Mouse (Mus musculus): Measurements from ENCODE around the gene Mrpl12. TPM values are rescaled to one million over a fixed set of nuclear protein-coding genes. Genes with fewer than 3 reads are reported as not detected.

The Mrpl12 gene
- total and polyA plus RNA-seq, 3 experiments: 60.3 to 363 (median 267) TPM

- peaks cover 40% of the 10 kb centered on the region for H3K27me3 ChIP-seq (replicated peaks)
- in situ Hi-C loops (cut with MboI; ENCODE audit: low pct_ligation_motif_present, low pct_unique_long_range_greater_than_20kb, low sequenced_read_pairs): no loop called here
- dilution Hi-C loops (cut with MboI; ENCODE audit: extremely low pct_ligation_motif_present, extremely low pct_unique_long_range_greater_than_20kb, low sequenced_read_pairs): no loop called here
Observed at GRCm38 (mm10) chr11:120534093-120534492, 49.7 kb downstream of the Mrpl12 start.

GRCm38 (mm10) chr11:120535145-120535544 lies 50.7 kb downstream of the Mrpl12 start:
- no peak overlapping the region for H3K4me2 ChIP-seq (ENCODE audit: insufficient read depth, low read depth, poor library complexity, severe bottlenecking)
- H3K9me3 ChIP-seq (replicated peaks; ENCODE audit: low read length): peaks cover 8% of the 10 kb centered on the region
- H3K79me2 ChIP-seq (replicated peaks; ENCODE audit: control insufficient read depth, extremely low read depth, insufficient read depth, poor library complexity, severe bottlenecking): no peaks in the 10 kb centered on the region
- no peak for DNase-seq (ENCODE audit: extremely low read depth)
- H3K36me3 ChIP-seq (replicated peaks in 1 of 2; ENCODE audit: control insufficient read depth in 1 of 2, insufficient read depth in 1 of 2, low read length in 1 of 2): no peaks in the 10 kb centered on the region
- no peak overlapping the region for H3K27ac ChIP-seq (ENCODE audit: insufficient read depth, low read depth)
- TF ChIP-seq CHD2 (IDR thresholded peaks at IDR 0.05; ENCODE audit: low read length) (no peak), JUND (conservative IDR thresholded peaks at IDR 0.05; ENCODE audit: low read depth, low read length) (no peak)
- no peak overlapping the region for H3K4me3 ChIP-seq (replicated peaks in 1 of 3; ENCODE audit: low read depth in 2 of 3, low read length in 2 of 3, poor library complexity in 1 of 3)
- in situ Hi-C loops (cut with MboI; ENCODE audit: low pct_ligation_motif_present, low pct_unique_long_range_greater_than_20kb, low sequenced_read_pairs) (no loop called here), dilution Hi-C loops (cut with MboI; ENCODE audit: extremely low pct_ligation_motif_present, extremely low pct_unique_long_range_greater_than_20kb, low sequenced_read_pairs) (no loop called here)
- no peak overlapping the region for H3K9ac ChIP-seq (ENCODE audit: insufficient read depth, low read depth)
- H3K27me3 ChIP-seq (replicated peaks): peaks cover 38% of the 10 kb centered on the region
- peaks cover 27 to 30% of the 10 kb centered on the region in 2 experiments for H3K4me1 ChIP-seq (ENCODE audit: control insufficient read depth in 1 of 2, insufficient read depth in 2 of 2)

More at GRCm38 (mm10) chr11:120534093-120534492, 49.7 kb downstream of the Mrpl12 start:
- no peak for TF ChIP-seq JUND (conservative IDR thresholded peaks at IDR 0.05; ENCODE audit: low read depth, low read length)
- TF ChIP-seq ELF1 (IDR thresholded peaks at IDR 0.05; ENCODE audit: low read depth, low read length): no peak
- TF ChIP-seq MAFK (IDR thresholded peaks at IDR 0.05; ENCODE audit: insufficient replicate concordance, low read length): no peak
- TF ChIP-seq E2F4 (IDR thresholded peaks at IDR 0.05; ENCODE audit: insufficient replicate concordance, low read depth, low read length): no peak
- TF ChIP-seq POLR2AphosphoS2 (IDR thresholded peaks at IDR 0.05; ENCODE audit: low read depth, low read length): no peak
- no peak for TF ChIP-seq POLR2A (IDR thresholded peaks at IDR 0.05; ENCODE audit: low read depth, low read length)
- no peak for TF ChIP-seq NRF1 (IDR thresholded peaks at IDR 0.05; ENCODE audit: low read depth, low read length)
- TF ChIP-seq CHD2 (IDR thresholded peaks at IDR 0.05; ENCODE audit: low read length): no peak
- H3K4me2 ChIP-seq (ENCODE audit: insufficient read depth, low read depth, poor library complexity, severe bottlenecking): no peak overlapping the region
- H3K79me2 ChIP-seq (replicated peaks; ENCODE audit: control insufficient read depth, extremely low read depth, insufficient read depth, poor library complexity, severe bottlenecking): no peaks in the 10 kb centered on the region
- H3K4me1 ChIP-seq (ENCODE audit: control insufficient read depth in 1 of 2, insufficient read depth in 2 of 2): peaks cover 16 to 30% of the 10 kb centered on the region in 2 experiments
- no peak for DNase-seq (ENCODE audit: extremely low read depth)
- no peak overlapping the region for H3K9ac ChIP-seq (ENCODE audit: insufficient read depth, low read depth)
- no peak overlapping the region for H3K4me3 ChIP-seq (replicated peaks in 1 of 3; ENCODE audit: low read depth in 2 of 3, low read length in 2 of 3, poor library complexity in 1 of 3)
- peaks cover 9% of the 10 kb centered on the region for H3K9me3 ChIP-seq (replicated peaks; ENCODE audit: low read length)
- H3K36me3 ChIP-seq (replicated peaks in 1 of 2; ENCODE audit: control insufficient read depth in 1 of 2, insufficient read depth in 1 of 2, low read length in 1 of 2): no peaks in the 10 kb centered on the region
- no peak overlapping the region for H3K27ac ChIP-seq (ENCODE audit: insufficient read depth, low read depth)

- Histone ChIP-seq H3K4me2 (ENCODE audit: insufficient read depth, low read depth, poor library complexity, severe bottlenecking) (no peak overlapping the region), H3K4me3 (replicated peaks in 1 of 3; ENCODE audit: low read depth in 2 of 3, low read length in 2 of 3, poor library complexity in 1 of 3) (no peak overlapping the region), H3K4me1 (ENCODE audit: control insufficient read depth in 1 of 2, insufficient read depth in 2 of 2) (peaks cover 27 to 37% of the 10 kb centered on the region in 2 experiments), H3K27ac (ENCODE audit: insufficient read depth, low read depth) (no peak overlapping the region), H3K27me3 (replicated peaks) (peaks cover 38% of the 10 kb centered on the region), H3K79me2 (replicated peaks; ENCODE audit: control insufficient read depth, extremely low read depth, insufficient read depth, poor library complexity, severe bottlenecking) (no peaks in the 10 kb centered on the region), H3K9ac (ENCODE audit: insufficient read depth, low read depth) (no peak overlapping the region), H3K9me3 (replicated peaks; ENCODE audit: low read length) (peaks cover 4% of the 10 kb centered on the region), H3K36me3 (replicated peaks in 1 of 2; ENCODE audit: control insufficient read depth in 1 of 2, insufficient read depth in 1 of 2, low read length in 1 of 2) (peaks cover 0 to 2% of the 10 kb centered on the region in 2 experiments)
- TF ChIP-seq ZKSCAN1 (IDR thresholded peaks at IDR 0.05; ENCODE audit: borderline replicate concordance, low read depth, low read length): no peak
- TF ChIP-seq ELF1 (IDR thresholded peaks at IDR 0.05; ENCODE audit: low read depth, low read length): peak; percentile 72
- dilution Hi-C loops (cut with MboI; ENCODE audit: extremely low pct_ligation_motif_present, extremely low pct_unique_long_range_greater_than_20kb, low sequenced_read_pairs) (no loop called here), in situ Hi-C loops (cut with MboI; ENCODE audit: low pct_ligation_motif_present, low pct_unique_long_range_greater_than_20kb, low sequenced_read_pairs) (no loop called here)
- peak; percentile 66 for DNase-seq (ENCODE audit: extremely low read depth)
Observed at GRCm38 (mm10) chr11:120535804-120536203, 51.4 kb downstream of the Mrpl12 start.
